Mouse (Mus musculus): ENCODE results near the gene Zc3h12c. TPM values are rescaled to one million over a fixed set of nuclear protein-coding genes. Genes with fewer than 3 reads are reported as not detected.

The Zc3h12c gene
- total and polyA plus RNA-seq, 3 experiments, result 1.3 TPM; not detected in 1

GRCm38 (mm10) chr9:52149286-52149685 lies 19.1 kb downstream of the Zc3h12c start:
- Histone ChIP-seq H3K9ac (ENCODE audit: control insufficient read depth, low read depth, low read length, poor library complexity, severe bottlenecking) (no peak overlapping the region), H3K36me3 (ENCODE audit: control insufficient read depth in 1 of 2, insufficient read depth in 2 of 2, low read length in 2 of 2) (no peaks in the 10 kb centered on the region), H3K27ac (ENCODE audit: control insufficient read depth, low read depth, low read length) (no peak overlapping the region), H3K4me3 (ENCODE audit: control insufficient read depth in 1 of 2, insufficient read depth in 1 of 2, low read depth in 2 of 2, low read length in 2 of 2) (no peak overlapping the region), H3K79me2 (ENCODE audit: control insufficient read depth, insufficient read depth, low read length, poor library complexity) (no peaks in the 10 kb centered on the region; the same call in 1 of the 2 replicates), H3K4me1 (ENCODE audit: control insufficient read depth in 1 of 2, insufficient read depth in 2 of 2, low read length in 2 of 2) (no peaks in the 10 kb centered on the region), H3K9me3 (replicated peaks; ENCODE audit: insufficient read depth, low read length) (no peaks in the 10 kb centered on the region), H3K27me3 (ENCODE audit: control insufficient read depth in 1 of 2, insufficient read depth in 2 of 2, low read length in 2 of 2) (no peaks in the 10 kb centered on the region; a peak in 1 of 4 replicates)
- TF ChIP-seq NELFE (IDR thresholded peaks at IDR 0.05; ENCODE audit: low read depth, low read length), result no peak
- TF ChIP-seq MYC (IDR thresholded peaks at IDR 0.05; ENCODE audit: low read depth, low read length), result no peak
- no peak for TF ChIP-seq RAD21 (IDR thresholded peaks at IDR 0.05; ENCODE audit: low read depth, low read length)
- no peak for TF ChIP-seq NRF1 (IDR thresholded peaks at IDR 0.05; ENCODE audit: insufficient read depth, low read depth, low read length, poor library complexity, severe bottlenecking)
- no peak for TF ChIP-seq POLR2A (IDR thresholded peaks at IDR 0.05; ENCODE audit: control insufficient read depth in 1 of 2, insufficient read depth in 1 of 2, low read depth in 1 of 2, low read length in 2 of 2, poor library complexity in 1 of 2)
- TF ChIP-seq MYB (IDR thresholded peaks at IDR 0.05; ENCODE audit: low read depth, low read length), result no peak
- no peak for DNase-seq (ENCODE audit: low read depth, low spot score)

GRCm38 (mm10) chr9:52148831-52149230 lies 19.5 kb downstream of the Zc3h12c start:
- no peak for TF ChIP-seq TAL1 (IDR thresholded peaks at IDR 0.05; ENCODE audit: low read length)
- H3K36me3 ChIP-seq (ENCODE audit: control insufficient read depth in 1 of 2, insufficient read depth in 2 of 2, low read length in 2 of 2), result no peaks in the 10 kb centered on the region

GRCm38 (mm10) chr9:52148311-52148710 lies 20.1 kb downstream of the Zc3h12c start:
- Histone ChIP-seq H3K9ac (ENCODE audit: control insufficient read depth, low read depth, low read length, poor library complexity, severe bottlenecking) (no peak overlapping the region), H3K4me3 (ENCODE audit: control insufficient read depth in 1 of 2, insufficient read depth in 1 of 2, low read depth in 2 of 2, low read length in 2 of 2) (no peak overlapping the region), H3K27ac (ENCODE audit: control insufficient read depth, low read depth, low read length) (no peak overlapping the region), H3K9me3 (replicated peaks; ENCODE audit: insufficient read depth, low read length) (no peaks in the 10 kb centered on the region), H3K4me1 (ENCODE audit: control insufficient read depth in 1 of 2, insufficient read depth in 2 of 2, low read length in 2 of 2) (no peaks in the 10 kb centered on the region), H3K36me3 (ENCODE audit: control insufficient read depth in 1 of 2, insufficient read depth in 2 of 2, low read length in 2 of 2) (no peaks in the 10 kb centered on the region), H3K27me3 (ENCODE audit: control insufficient read depth in 1 of 2, insufficient read depth in 2 of 2, low read length in 2 of 2) (no peaks in the 10 kb centered on the region; a peak in 1 of 4 replicates), H3K79me2 (ENCODE audit: control insufficient read depth, insufficient read depth, low read length, poor library complexity) (no peaks in the 10 kb centered on the region; the same call in 1 of the 2 replicates)
- DNase-seq (ENCODE audit: low read depth, low spot score), result no peak
- TF ChIP-seq RCOR1 (IDR thresholded peaks at IDR 0.05; ENCODE audit: low read depth, low read length), result no peak
- TF ChIP-seq E2F4 (IDR thresholded peaks at IDR 0.05; ENCODE audit: borderline replicate concordance, low read depth, low read length), result no peak
- TF ChIP-seq TCF12 (IDR thresholded peaks at IDR 0.05; ENCODE audit: low read depth, low read length), result no peak
- no peak for TF ChIP-seq USF2 (IDR thresholded peaks at IDR 0.05; ENCODE audit: borderline replicate concordance in 1 of 2, insufficient read depth in 1 of 2, low read depth in 1 of 2, low read length in 2 of 2)
- TF ChIP-seq TAL1 (IDR thresholded peaks at IDR 0.05; ENCODE audit: low read length), result no peak
- TF ChIP-seq MAX (IDR thresholded peaks at IDR 0.05; ENCODE audit: low read length), result no peak
- TF ChIP-seq CHD2 (IDR thresholded peaks at IDR 0.05; ENCODE audit: low read length), result no peak
- no peak for TF ChIP-seq USF1 (IDR thresholded peaks at IDR 0.05; ENCODE audit: low read depth, low read length)
- TF ChIP-seq MYC (IDR thresholded peaks at IDR 0.05; ENCODE audit: low read depth, low read length), result no peak
- no peak for TF ChIP-seq POLR2A (IDR thresholded peaks at IDR 0.05; ENCODE audit: control insufficient read depth in 1 of 2, insufficient read depth in 1 of 2, low read depth in 1 of 2, low read length in 2 of 2, poor library complexity in 1 of 2)
- no peak for TF ChIP-seq SMC3 (IDR thresholded peaks at IDR 0.05; ENCODE audit: low read depth, low read length)
- TF ChIP-seq MAFK (IDR thresholded peaks at IDR 0.05; ENCODE audit: borderline replicate concordance, low read depth, low read length), result no peak
- TF ChIP-seq ZKSCAN1 (IDR thresholded peaks at IDR 0.05; ENCODE audit: low read depth, low read length), result no peak
- TF ChIP-seq NELFE (IDR thresholded peaks at IDR 0.05; ENCODE audit: low read depth, low read length), result no peak
- TF ChIP-seq BHLHE40 (IDR thresholded peaks at IDR 0.05; ENCODE audit: borderline replicate concordance, low read depth, low read length), result no peak
- no peak for TF ChIP-seq MEF2A (IDR thresholded peaks at IDR 0.05; ENCODE audit: extremely low read depth, insufficient replicate concordance, low read depth, low read length, poor library complexity, severe bottlenecking)
- no peak for TF ChIP-seq ETS1 (IDR thresholded peaks at IDR 0.05; ENCODE audit: low read depth, low read length)
- no peak for TF ChIP-seq ELF1 (IDR thresholded peaks at IDR 0.05; ENCODE audit: low read depth, low read length)
- TF ChIP-seq GATA1 (IDR thresholded peaks at IDR 0.05; ENCODE audit: low read depth, low read length), result no peak
- no peak for TF ChIP-seq SIN3A (IDR thresholded peaks at IDR 0.05; ENCODE audit: low read length)

More at GRCm38 (mm10) chr9:52148831-52149230, 19.5 kb downstream of the Zc3h12c start:
- no peaks in the 10 kb centered on the region for H3K9me3 ChIP-seq (replicated peaks; ENCODE audit: insufficient read depth, low read length)
- no peak overlapping the region for H3K9ac ChIP-seq (ENCODE audit: control insufficient read depth, low read depth, low read length, poor library complexity, severe bottlenecking)
- no peaks in the 10 kb centered on the region; a peak in 1 of 4 replicates for H3K27me3 ChIP-seq (ENCODE audit: control insufficient read depth in 1 of 2, insufficient read depth in 2 of 2, low read length in 2 of 2)
- H3K4me3 ChIP-seq (ENCODE audit: control insufficient read depth in 1 of 2, insufficient read depth in 1 of 2, low read depth in 2 of 2, low read length in 2 of 2), result no peak overlapping the region
- no peak overlapping the region for H3K27ac ChIP-seq (ENCODE audit: control insufficient read depth, low read depth, low read length)
- DNase-seq (ENCODE audit: low read depth, low spot score), result no peak
- H3K4me1 ChIP-seq (ENCODE audit: control insufficient read depth in 1 of 2, insufficient read depth in 2 of 2, low read length in 2 of 2), result no peaks in the 10 kb centered on the region
- H3K79me2 ChIP-seq (ENCODE audit: control insufficient read depth, insufficient read depth, low read length, poor library complexity), result no peaks in the 10 kb centered on the region; the same call in 1 of the 2 replicates

Measured in MEL (cell line).